Mouse (Mus musculus) thymus, adult 2 months (tissue): Measurements from ENCODE around the gene Rrbp1. TPM values are rescaled to one million over a fixed set of nuclear protein-coding genes. Genes with fewer than 3 reads are reported as not detected.

ENCODE experiments used
- DNase-seq: peaks from one replicate; pipeline ENCODE4 v3.0.0; 2021
- H3K27ac ChIP-seq: fragments of 200-500 bp; 2 replicates; pipeline ENCODE4 v1.5.1; 2012; ENCODE audit warnings: low read length, control low read depth; ENCODE audit not compliant: control insufficient read depth, insufficient read depth
- H3K27me3 ChIP-seq: fragments of 200-500 bp; 2 replicates; pipeline ENCODE4 v1.6.1; 2012; ENCODE audit warnings: mild to moderate bottlenecking, low read length, moderate library complexity, mixed read lengths; ENCODE audit not compliant: control insufficient read depth, insufficient read depth
- H3K36me3 ChIP-seq: fragments of 200-500 bp; 2 replicates; pipeline ENCODE4 v1.6.1; 2012; ENCODE audit warnings: mild to moderate bottlenecking, low read length, moderate library complexity; ENCODE audit not compliant: control insufficient read depth, insufficient read depth
- H3K4me1 ChIP-seq: fragments of 200-500 bp; replicated peaks from 2 replicates; pipeline ENCODE4 v1.6.1; 2012; ENCODE audit warnings: low read length; ENCODE audit not compliant: control insufficient read depth, insufficient read depth
- H3K4me3 ChIP-seq: fragments of 200-500 bp; 2 replicates; pipeline ENCODE4 v1.5.1; 2012; ENCODE audit warnings: mild to moderate bottlenecking, low read length, control low read depth, moderate library complexity; ENCODE audit not compliant: control insufficient read depth, insufficient read depth
- CTCF ChIP-seq: fragments of 200-500 bp; IDR thresholded peaks from 2 replicates; pipeline ENCODE4 v1.5.1; 2012; ENCODE audit warnings: mild to moderate bottlenecking, control low read depth, low read length, moderate library complexity, borderline replicate concordance; ENCODE audit not compliant: control insufficient read depth, poor library complexity, insufficient read depth; ENCODE audit errors: extremely low read depth
- POLR2A ChIP-seq: fragments of 200-500 bp; IDR thresholded peaks from 2 replicates; pipeline ENCODE4 v1.6.1; 2012; ENCODE audit warnings: mild to moderate bottlenecking, low read length, control low read depth, moderate library complexity; ENCODE audit not compliant: control insufficient read depth, poor library complexity, insufficient read depth; ENCODE audit errors: extremely low read depth
- WGBS: fragments of 180-500 bp; shearing (Covaris S2); methylation state at CpG from one replicate; pipeline ENCODE4 v1.1.7; 2018; 5-methylcytosine and 5-hydroxymethylcytosine counted together
- polyA plus RNA-seq: library from polyadenylated mRNA; depleted of rRNA; stranded (reverse); fragments of >200 nt; gene quantifications from 2 replicates; pipeline ENCODE4 v1.2.3, GENCODE M21; 2012

Rrbp1 gene
- polyA plus RNA-seq, 1 experiment, result 33.8 TPM

DNA sequence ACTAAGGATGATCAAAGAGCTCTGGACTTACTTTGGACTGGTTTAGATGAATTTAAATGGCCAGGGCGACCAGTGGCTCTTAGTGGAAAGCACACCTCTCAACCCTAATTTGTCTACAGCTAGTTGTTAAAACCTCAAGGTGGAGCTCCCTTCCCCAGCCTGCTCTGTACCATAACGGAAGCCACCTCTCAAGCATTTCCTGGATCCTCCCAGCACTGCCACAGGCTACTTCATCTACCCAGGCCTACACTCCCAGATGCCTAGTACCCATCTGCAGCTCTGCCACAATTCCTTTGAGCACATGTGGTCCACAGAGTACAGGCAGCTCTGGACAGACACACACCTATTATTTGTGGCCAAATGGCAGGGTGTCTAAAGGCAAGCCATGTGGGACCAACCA lies 27.6 kb downstream of the Rrbp1 start:
- TF ChIP-seq POLR2A (no peak), CTCF (no peak)
- Histone ChIP-seq H3K27me3 (no peaks in the 10 kb centered on the region), H3K36me3 (no peaks in the 10 kb centered on the region), H3K27ac (no peak overlapping the region), H3K4me3 (no peak overlapping the region), H3K4me1 (0 out of 2 replicates have a peak, but pooled peaks cover 2% of the 10 kb centered on the region)
- no peak for DNase-seq
- 32% methylated on average over 2 of the region's 2 CpGs for WGBS

DNA sequence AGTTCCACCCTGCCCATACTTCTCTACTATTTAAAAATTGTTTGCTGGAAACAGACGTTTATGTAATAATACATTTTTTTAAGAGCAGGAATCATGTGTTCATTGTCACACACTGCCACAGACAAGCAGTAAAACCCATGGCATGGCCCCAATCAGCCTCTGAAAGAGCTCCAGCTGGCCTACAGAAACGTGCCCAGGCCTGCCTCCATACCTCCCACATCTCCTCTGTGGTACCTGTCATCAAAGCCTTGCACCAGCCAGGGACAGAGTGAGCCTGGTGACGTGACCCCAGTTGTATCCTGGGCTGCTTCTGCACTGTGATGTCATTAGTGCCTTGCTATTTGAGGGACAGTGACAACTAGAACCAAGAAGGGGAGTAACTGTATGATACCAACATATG lies 28.2 kb downstream of the Rrbp1 start:
- DNase-seq, result no peak
- Histone ChIP-seq H3K27me3 (no peaks in the 10 kb centered on the region), H3K4me1 (0 out of 2 replicates have a peak, but pooled peaks cover 2% of the 10 kb centered on the region), H3K36me3 (no peaks in the 10 kb centered on the region), H3K4me3 (no peak overlapping the region), H3K27ac (no peak overlapping the region)
- no peak for TF ChIP-seq POLR2A
- no peak for TF ChIP-seq CTCF
- 79% methylated on average over 3 of the region's 3 CpGs for WGBS

DNA sequence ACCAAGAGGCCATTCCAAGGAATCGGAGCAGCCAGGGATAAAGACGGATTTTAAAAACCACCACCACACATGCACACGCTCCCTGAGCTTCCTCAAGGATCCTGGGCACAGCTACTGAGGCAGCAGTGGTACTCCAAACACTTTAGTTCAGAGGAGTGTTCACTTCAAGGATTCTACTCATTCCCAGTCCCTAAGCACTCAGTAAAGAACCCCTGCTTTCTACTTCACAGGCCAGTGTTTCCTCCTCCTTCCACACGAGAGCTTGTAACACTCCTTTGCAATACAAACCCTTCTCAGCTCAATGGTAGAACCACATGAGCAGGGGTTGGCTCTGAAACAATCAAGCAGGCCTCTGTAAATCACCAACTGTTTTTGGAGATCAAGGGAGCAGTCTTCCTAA lies 28.9 kb downstream of the Rrbp1 start:
- no peak overlapping the region for H3K27ac ChIP-seq
- no peak overlapping the region for H3K4me3 ChIP-seq
- H3K36me3 ChIP-seq, result no peaks in the 10 kb centered on the region
- 92% methylated on average over 4 of the region's 4 CpGs for WGBS
- no peak for DNase-seq
- no peak for TF ChIP-seq CTCF
- no peak for TF ChIP-seq POLR2A
- no peaks in the 10 kb centered on the region for H3K27me3 ChIP-seq
- 0 out of 2 replicates have a peak, but pooled peaks cover 2% of the 10 kb centered on the region for H3K4me1 ChIP-seq

DNA sequence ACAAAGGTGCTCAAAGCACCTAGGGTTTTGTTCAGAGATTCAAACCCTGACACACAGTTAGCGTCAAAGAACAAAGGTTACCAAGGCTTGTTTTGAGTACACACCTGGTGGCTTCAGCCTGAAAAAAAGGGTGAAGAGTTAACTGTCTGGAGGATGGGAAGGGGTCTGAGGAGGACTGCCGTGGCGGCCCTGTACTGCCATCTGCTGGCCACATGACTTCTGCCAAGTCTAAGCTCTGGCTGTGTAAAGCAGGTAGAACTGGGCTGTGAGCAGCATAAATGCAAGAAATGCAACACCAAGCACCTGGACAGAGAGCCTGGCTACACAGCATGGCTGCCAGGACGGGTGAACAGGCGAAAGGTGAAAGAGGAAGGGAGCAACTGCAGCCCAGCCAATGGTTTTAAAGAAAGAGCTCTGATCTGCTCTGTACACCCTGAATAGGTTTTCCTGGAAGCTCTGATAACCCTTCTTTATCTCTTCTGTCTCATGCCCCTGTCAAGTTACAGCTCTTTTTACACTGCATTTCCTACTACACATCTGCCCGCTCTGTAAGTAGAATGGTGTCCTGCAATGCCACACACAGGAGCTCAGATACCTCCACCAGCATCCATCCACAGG lies 30.2 kb downstream of the Rrbp1 start:
- Histone ChIP-seq H3K4me3 (no peak overlapping the region), H3K4me1 (0 out of 2 replicates have a peak, but pooled peaks cover 2% of the 10 kb centered on the region), H3K27me3 (no peaks in the 10 kb centered on the region), H3K36me3 (no peaks in the 10 kb centered on the region), H3K27ac (no peak overlapping the region)
- TF ChIP-seq CTCF (peak; percentile 88), POLR2A (no peak)
- 55% methylated on average over 6 of the region's 6 CpGs for WGBS
- DNase-seq, result peak; percentile 76

- no peak for DNase-seq
- no peaks in the 10 kb centered on the region for H3K27me3 ChIP-seq
- no peaks in the 10 kb centered on the region for H3K36me3 ChIP-seq
- H3K4me3 ChIP-seq, result no peak overlapping the region
- no peak for TF ChIP-seq POLR2A
- no peak for TF ChIP-seq CTCF
- 0 out of 2 replicates have a peak, but pooled peaks cover under 1% of the 10 kb centered on the region for H3K4me1 ChIP-seq
- 96% methylated on average over 8 of the region's 8 CpGs for WGBS
- H3K27ac ChIP-seq, result no peak overlapping the region
Measured at GRCm38 (mm10) chr2:143978444-143979147, 32.5 kb downstream of the Rrbp1 start.

DNA sequence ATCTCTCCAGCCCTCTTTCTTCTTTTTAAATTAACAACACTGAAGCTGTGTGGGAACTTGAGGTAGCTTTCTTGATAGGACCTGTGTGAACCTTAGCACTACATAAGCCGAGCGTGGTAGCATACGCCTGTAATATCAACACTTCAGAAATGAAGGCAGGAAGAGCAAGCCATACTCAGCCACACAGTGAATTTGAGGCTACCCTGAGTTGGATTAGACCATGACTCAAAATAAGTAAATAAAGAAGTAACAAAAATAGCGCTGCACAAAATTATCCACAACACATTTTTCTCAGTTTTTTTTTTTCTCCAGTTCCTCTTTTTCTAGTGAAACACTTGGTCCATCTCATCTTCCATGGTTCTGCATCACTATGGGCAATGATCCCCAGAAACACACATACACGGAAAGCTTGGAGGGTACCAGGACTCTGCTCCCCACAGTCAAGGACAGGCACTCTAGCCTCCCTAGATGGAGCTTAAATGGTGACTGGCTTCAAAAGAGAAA lies 35.9 kb downstream of the Rrbp1 start:
- no peaks in the 10 kb centered on the region for H3K4me1 ChIP-seq
- 86% methylated on average over 5 of the region's 5 CpGs for WGBS
- H3K36me3 ChIP-seq, result peaks cover 6% of the 10 kb centered on the region; the same call in 1 of the 2 replicates
- TF ChIP-seq POLR2A (no peak), CTCF (no peak)
- H3K4me3 ChIP-seq, result no peak overlapping the region
- no peaks in the 10 kb centered on the region for H3K27me3 ChIP-seq
- DNase-seq, result no peak
- H3K27ac ChIP-seq, result no peak overlapping the region

DNA sequence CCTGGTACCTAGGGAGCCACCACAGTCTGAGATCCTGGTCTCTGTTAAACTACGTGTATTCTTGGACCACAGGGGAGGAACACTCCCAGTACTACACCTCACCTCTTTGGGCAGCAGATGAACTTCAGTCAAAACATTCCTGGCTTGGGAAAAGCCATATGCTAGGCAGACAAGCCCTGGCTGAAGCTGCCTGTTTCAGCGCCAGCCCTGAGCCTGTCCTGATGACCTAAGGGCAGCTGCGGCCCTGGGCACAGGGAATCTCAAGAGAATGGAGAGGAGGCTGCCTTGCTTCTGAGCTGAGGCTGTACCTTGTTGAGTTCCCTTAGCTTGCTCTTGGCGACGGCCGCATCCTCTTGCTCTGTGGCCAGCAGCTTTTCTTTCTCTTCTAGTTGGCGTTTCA lies 37.9 kb downstream of the Rrbp1 start:
- no peak overlapping the region for H3K4me3 ChIP-seq
- TF ChIP-seq POLR2A (no peak), CTCF (no peak)
- H3K27ac ChIP-seq, result no peak overlapping the region
- DNase-seq, result no peak
- peaks cover 6% of the 10 kb centered on the region; the same call in 1 of the 2 replicates for H3K36me3 ChIP-seq
- 97% methylated on average over 7 of the region's 7 CpGs for WGBS
- H3K4me1 ChIP-seq, result no peaks in the 10 kb centered on the region; the same call in 1 of the 2 replicates
- H3K27me3 ChIP-seq, result no peaks in the 10 kb centered on the region
